Mouse (Mus musculus) heart, embryonic 13.5 days (tissue): ENCODE results near the gene Zpbp. TPM values are rescaled to one million over a fixed set of nuclear protein-coding genes. Genes with fewer than 3 reads are reported as not detected.

Source experiments
- ATAC-seq: fragments of 200-750 bp; cut with Nextera tagmentation; 2 replicates; pipeline ENCODE4 v1.8.0; 2017; ENCODE audit warnings: moderate TSS enrichment; ENCODE audit not compliant: insufficient number of reproducible peaks, low FRiP score, low TSS enrichment; ENCODE audit errors: extremely low read depth
- H3K27ac ChIP-seq: fragments of 300-500 bp; sonication (generic); replicated peaks from 2 replicates; pipeline ENCODE4 v1.5.1; 2015; ENCODE audit warnings: moderate library complexity, mild to moderate bottlenecking, inconsistent platforms
- H3K27me3 ChIP-seq: fragments of 300-500 bp; sonication (generic); replicated peaks from 2 replicates; pipeline ENCODE4 v1.6.1; 2015; ENCODE audit warnings: mild to moderate bottlenecking, inconsistent platforms
- H3K36me3 ChIP-seq: fragments of 300-500 bp; sonication (generic); 2 replicates; pipeline ENCODE4 v1.6.1; 2015; ENCODE audit warnings: mild to moderate bottlenecking, inconsistent platforms
- H3K4me1 ChIP-seq: fragments of 300-500 bp; sonication (generic); 2 replicates; pipeline ENCODE4 v1.6.1; 2015; ENCODE audit warnings: inconsistent platforms
- H3K4me2 ChIP-seq: fragments of 300-500 bp; sonication (generic); 2 replicates; pipeline ENCODE4 v1.6.1; 2015; ENCODE audit warnings: inconsistent platforms, mild to moderate bottlenecking, moderate library complexity
- H3K4me3 ChIP-seq: fragments of 300-500 bp; sonication (generic); 2 replicates; pipeline ENCODE4 v1.5.1; 2015; ENCODE audit warnings: moderate library complexity, mild to moderate bottlenecking, inconsistent platforms
- H3K9ac ChIP-seq: fragments of 300-500 bp; sonication (generic); 2 replicates; pipeline ENCODE4 v1.6.1; 2015; ENCODE audit warnings: inconsistent platforms, mild to moderate bottlenecking, moderate library complexity
- H3K9me3 ChIP-seq: fragments of 300-500 bp; sonication (generic); 2 replicates; pipeline ENCODE4 v1.6.1; 2016; ENCODE audit warnings: inconsistent platforms
- WGBS: fragments of 180-500 bp; shearing (Covaris S2); methylation state at CpG from one replicate; pipeline ENCODE4 v1.1.7; 2015; ENCODE audit warnings: mixed read lengths; 5-methylcytosine and 5-hydroxymethylcytosine counted together
- polyA plus RNA-seq: library from polyadenylated mRNA; unstranded; fragments of >200 nt; fragmentation: Nextera tagmentation; extraction: Ambion mirVana; gene quantifications from 2 replicates; pipeline ENCODE4 v1.2.1, GENCODE M21; 2015

The Zpbp gene
- polyA plus RNA-seq, 1 experiment from 2014 or later, result 0.44 TPM

- 75% methylated on average over 5 of the region's 5 CpGs for WGBS
- Histone ChIP-seq H3K9me3 (peaks cover 14% of the 10 kb centered on the region; the same call in 1 of the 2 replicates), H3K9ac (no peak overlapping the region), H3K36me3 (no peaks in the 10 kb centered on the region), H3K4me3 (no peak overlapping the region), H3K27ac (no peak overlapping the region), H3K4me2 (no peak overlapping the region), H3K27me3 (no peaks in the 10 kb centered on the region), H3K4me1 (no peaks in the 10 kb centered on the region)
- no peak for ATAC-seq
These were observed 67.5 kb downstream of the Zpbp start for GRCm38 (mm10) chr11:11394686-11395085.

- 87% methylated on average over 10 of the region's 10 CpGs for WGBS
- no peak for ATAC-seq
These were observed 69.0 kb downstream of the Zpbp start for GRCm38 (mm10) chr11:11393164-11393563.

GRCm38 (mm10) chr11:11371305-11371704 is 90.9 kb downstream of the Zpbp start:
- Histone ChIP-seq H3K27me3 (no peaks in the 10 kb centered on the region), H3K4me2 (no peak overlapping the region), H3K9me3 (no peaks in the 10 kb centered on the region), H3K27ac (no peak overlapping the region), H3K9ac (no peak overlapping the region), H3K36me3 (no peaks in the 10 kb centered on the region), H3K4me1 (no peaks in the 10 kb centered on the region), H3K4me3 (no peak overlapping the region)
- no peak for ATAC-seq
- WGBS, result 80% methylated on average over 5 of the region's 5 CpGs

More at GRCm38 (mm10) chr11:11393164-11393563, 69.0 kb downstream of the Zpbp start:
- Histone ChIP-seq H3K9me3 (peaks cover 14% of the 10 kb centered on the region; the same call in 1 of the 2 replicates), H3K4me1 (no peaks in the 10 kb centered on the region), H3K27me3 (no peaks in the 10 kb centered on the region), H3K27ac (no peak overlapping the region), H3K4me2 (no peak overlapping the region), H3K36me3 (no peaks in the 10 kb centered on the region), H3K9ac (no peak overlapping the region), H3K4me3 (no peak overlapping the region)

- no peaks in the 10 kb centered on the region for H3K9me3 ChIP-seq
- no peaks in the 10 kb centered on the region for H3K36me3 ChIP-seq
- WGBS, result 73% methylated on average over 3 of the region's 3 CpGs
- H3K9ac ChIP-seq, result no peak overlapping the region
- H3K27ac ChIP-seq, result no peak overlapping the region
- H3K27me3 ChIP-seq, result no peaks in the 10 kb centered on the region
- no peaks in the 10 kb centered on the region for H3K4me1 ChIP-seq
- ATAC-seq, result no peak
- H3K4me2 ChIP-seq, result no peak overlapping the region
- no peak overlapping the region for H3K4me3 ChIP-seq
These were observed 178.7 kb downstream of the Zpbp start for GRCm38 (mm10) chr11:11283512-11283911.

- H3K27ac ChIP-seq, result no peak overlapping the region
- H3K9ac ChIP-seq, result no peak overlapping the region
- H3K4me2 ChIP-seq, result no peak overlapping the region
- no peaks in the 10 kb centered on the region for H3K4me1 ChIP-seq
- no peaks in the 10 kb centered on the region for H3K36me3 ChIP-seq
- no peaks in the 10 kb centered on the region for H3K27me3 ChIP-seq
- H3K4me3 ChIP-seq, result no peak overlapping the region
- ATAC-seq, result no peak
- H3K9me3 ChIP-seq, result no peaks in the 10 kb centered on the region
These were observed 182.1 kb downstream of the Zpbp start for GRCm38 (mm10) chr11:11280128-11280527.

GRCm38 (mm10) chr11:11257348-11257747 is 204.9 kb downstream of the Zpbp start:
- 63% methylated on average over 1 of the region's 1 CpGs for WGBS
- H3K9ac ChIP-seq, result no peak overlapping the region
- H3K9me3 ChIP-seq, result no peaks in the 10 kb centered on the region
- H3K27ac ChIP-seq, result no peak overlapping the region
- H3K36me3 ChIP-seq, result no peaks in the 10 kb centered on the region
- H3K4me3 ChIP-seq, result no peak overlapping the region
- no peak for ATAC-seq
- no peaks in the 10 kb centered on the region for H3K4me1 ChIP-seq
- no peak overlapping the region for H3K4me2 ChIP-seq
- H3K27me3 ChIP-seq, result no peaks in the 10 kb centered on the region

GRCm38 (mm10) chr11:11242694-11243377 is 219.4 kb downstream of the Zpbp start:
- H3K4me1 ChIP-seq, result no peaks in the 10 kb centered on the region
- H3K9ac ChIP-seq, result no peak overlapping the region
- 56% methylated on average over 6 of the region's 6 CpGs for WGBS
- H3K36me3 ChIP-seq, result no peaks in the 10 kb centered on the region
- H3K4me3 ChIP-seq, result no peak overlapping the region
- no peaks in the 10 kb centered on the region for H3K27me3 ChIP-seq
- H3K27ac ChIP-seq, result no peak overlapping the region
- no peaks in the 10 kb centered on the region for H3K9me3 ChIP-seq
- no peak overlapping the region for H3K4me2 ChIP-seq
- no peak for ATAC-seq

- no peak overlapping the region for H3K9ac ChIP-seq
These were observed 222.9 kb downstream of the Zpbp start for GRCm38 (mm10) chr11:11239346-11239745.

More at GRCm38 (mm10) chr11:11239346-11239745, 222.9 kb downstream of the Zpbp start:
- Histone ChIP-seq H3K27ac (no peak overlapping the region), H3K27me3 (no peaks in the 10 kb centered on the region), H3K4me2 (no peak overlapping the region), H3K36me3 (no peaks in the 10 kb centered on the region), H3K4me1 (no peaks in the 10 kb centered on the region), H3K4me3 (no peak overlapping the region), H3K9me3 (no peaks in the 10 kb centered on the region)
- WGBS, result 61% methylated on average over 1 of the region's 1 CpGs
- ATAC-seq, result no peak

Other genes with a start within 250 kb of the Zpbp start
- gene Spata48, start 314 bp downstream of the Zpbp start, polyA plus RNA-seq, result 0.23 and 1.4 TPM in 2 replicates
- not detected in 2 replicates for gene 4930512M02Rik, start 165.4 kb upstream of the Zpbp start, polyA plus RNA-seq
- 1.1 and 2.6 TPM in 2 replicates for gene Ikzf1, start 222.6 kb upstream of the Zpbp start, polyA plus RNA-seq